Mouse (Mus musculus) layer of hippocampus, adult 18-20 months (tissue): Measurements from ENCODE around the gene Pou2f3. TPM values are rescaled to one million over a fixed set of nuclear protein-coding genes. Genes with fewer than 3 reads are reported as not detected.

Source experiments
- DNase-seq, 2 experiments: peaks; one replicate each; pipeline ENCODE4 v3.0.0; 2022; ENCODE audit warnings: low spot score in 2 of 2
- total RNA-seq, 2 experiments: library from RNA; stranded (reverse); gene quantifications; 2 replicates each; pipeline ENCODE4 v1.2.3; 2021

Pou2f3 gene
- total RNA-seq, 2 experiments from 2014 or later = 0.38 to 0.52 TPM

GRCm38 (mm10) chr9:43110286-43110980, 99.7 kb downstream of the Pou2f3 start:
- no peak for DNase-seq

DNA sequence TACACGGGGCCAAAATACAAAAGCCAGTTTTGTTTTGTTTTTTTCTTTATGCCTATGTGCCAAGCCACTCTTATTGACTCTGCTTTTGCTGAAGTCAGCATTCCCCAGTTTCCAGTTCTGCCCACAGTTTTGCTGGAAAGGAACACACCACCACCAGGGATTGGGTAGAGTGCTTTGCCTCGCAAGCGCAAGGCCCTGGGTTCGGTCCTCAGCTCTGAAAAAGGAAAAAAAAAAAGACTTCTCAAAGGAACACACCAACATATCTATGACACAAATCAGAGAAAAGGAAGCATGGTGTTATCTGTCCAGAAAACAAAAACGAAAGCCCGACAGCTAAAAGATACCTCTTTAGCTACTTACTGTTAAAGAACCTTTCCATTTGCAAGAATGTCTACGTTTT, 101.0 kb downstream of the Pou2f3 start:
- DNase-seq = no peak

GRCm38 (mm10) chr9:43108721-43109120, 101.4 kb downstream of the Pou2f3 start:
- DNase-seq = no peak

DNA sequence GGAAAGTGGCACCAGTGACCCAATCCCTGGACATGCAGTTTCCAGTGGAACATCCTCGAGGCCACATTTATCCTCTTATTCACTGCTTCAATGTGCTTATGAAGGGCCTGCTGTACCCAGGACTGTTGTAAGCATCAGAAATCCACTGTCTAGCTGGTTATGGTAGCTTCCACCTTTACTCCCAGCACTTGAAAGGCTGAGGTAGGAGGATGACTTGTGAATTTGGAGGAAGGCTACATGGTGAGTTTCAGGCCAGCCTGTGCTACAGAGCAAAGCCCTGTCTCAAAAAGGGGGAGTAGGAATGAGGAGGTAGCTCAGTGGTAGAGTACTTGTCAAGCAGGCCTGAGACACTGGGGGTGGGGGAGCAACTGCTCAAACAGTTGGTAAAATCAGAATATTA, 102.1 kb downstream of the Pou2f3 start:
- no peak for DNase-seq

GRCm38 (mm10) chr9:43107555-43107954, 102.6 kb downstream of the Pou2f3 start:
- no peak for DNase-seq

DNA sequence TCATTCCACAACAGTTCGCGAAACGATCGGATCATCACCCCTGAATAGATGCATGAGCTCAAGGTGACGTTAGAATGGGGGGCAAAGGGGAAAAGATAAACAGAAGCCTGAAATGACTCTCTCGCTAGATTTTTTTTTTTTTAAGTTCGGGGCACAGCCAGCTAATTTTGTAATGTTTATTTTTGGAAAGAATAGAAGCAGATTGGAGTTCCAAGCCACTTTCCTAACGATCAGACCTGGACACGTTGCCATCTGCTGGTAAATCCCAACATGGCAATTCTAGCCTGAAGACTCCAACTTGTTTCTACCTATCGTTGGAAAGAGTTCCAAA, 103.0 kb downstream of the Pou2f3 start, which contains the start of gene Arhgef12:
Gene Arhgef12 (minus strand): TSS at position 53 of the 331 bp plus-strand sequence.
- DNase-seq = peak in 1 of 2 experiments; percentile 77

GRCm38 (mm10) chr9:43106426-43107186, 103.6 kb downstream of the Pou2f3 start:
- peak in 1 of 2 experiments; percentile 54 for DNase-seq

- peak; percentile 84 to 94 for DNase-seq
Observed at GRCm38 (mm10) chr9:43105664-43106361, 104.4 kb downstream of the Pou2f3 start.

DNA sequence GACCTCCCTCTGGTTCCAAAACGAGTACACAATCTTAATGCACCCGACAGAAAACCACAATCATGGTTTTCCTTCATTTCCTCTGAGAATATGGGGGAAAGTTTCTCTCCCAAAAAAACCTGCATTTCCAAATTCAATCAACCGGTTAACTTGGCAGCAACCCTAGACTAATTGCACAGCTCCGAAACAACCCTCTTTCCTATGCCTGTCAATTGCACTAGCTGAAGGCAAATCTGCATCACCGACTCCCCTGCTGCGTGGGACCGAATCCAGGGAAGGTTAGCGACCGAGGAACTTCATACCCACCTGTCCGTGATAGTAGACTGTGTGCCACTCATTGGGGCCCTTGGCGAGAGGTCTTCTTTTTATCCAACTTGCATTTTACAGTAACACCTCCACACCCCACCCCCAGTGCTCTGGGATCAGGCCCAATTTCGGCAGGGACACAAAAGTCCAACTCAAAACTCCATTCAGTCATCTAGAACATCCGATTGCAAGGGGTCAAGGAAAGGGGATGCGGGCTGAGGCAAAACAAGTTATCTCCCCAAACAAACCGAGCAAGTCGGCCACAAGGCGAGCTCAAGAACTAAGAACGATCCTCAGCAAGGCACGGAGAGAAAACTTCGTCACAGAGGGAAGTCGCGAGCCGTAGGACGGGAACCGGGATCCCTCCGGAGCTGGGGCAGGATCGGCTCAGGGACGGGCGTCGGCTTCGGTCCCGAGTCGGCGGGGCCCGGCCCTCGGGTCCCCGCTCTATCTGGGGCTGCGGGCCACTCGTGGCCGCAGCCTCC, 105.1 kb downstream of the Pou2f3 start:
- peak in 1 of 2 experiments; percentile 33 for DNase-seq

- no peak for DNase-seq
Observed at GRCm38 (mm10) chr9:43104526-43104872, 105.7 kb downstream of the Pou2f3 start.

GRCm38 (mm10) chr9:43103675-43104299, 106.4 kb downstream of the Pou2f3 start:
- no peak for DNase-seq

DNA sequence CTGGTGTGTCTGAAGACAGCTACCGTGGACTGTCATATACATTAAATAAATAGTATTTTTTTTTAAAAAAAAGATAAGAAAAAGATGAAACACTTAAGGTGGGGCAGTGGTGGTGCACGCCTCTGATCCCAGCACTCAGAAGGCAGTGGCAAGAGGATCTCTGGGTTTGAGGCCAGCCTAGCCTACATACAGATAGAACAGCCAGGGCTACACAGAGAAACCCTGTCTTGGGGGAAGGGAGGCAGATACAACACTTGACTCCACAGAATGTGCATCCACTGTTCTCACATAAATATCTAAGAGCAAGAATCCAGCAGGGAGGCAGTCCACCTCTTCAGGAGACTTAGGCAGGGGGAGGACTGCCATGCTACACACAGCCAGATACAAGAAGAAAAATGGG, 107.2 kb downstream of the Pou2f3 start:
- no peak for DNase-seq

GRCm38 (mm10) chr9:43101936-43102595, 108.1 kb downstream of the Pou2f3 start:
- DNase-seq = no peak

DNA sequence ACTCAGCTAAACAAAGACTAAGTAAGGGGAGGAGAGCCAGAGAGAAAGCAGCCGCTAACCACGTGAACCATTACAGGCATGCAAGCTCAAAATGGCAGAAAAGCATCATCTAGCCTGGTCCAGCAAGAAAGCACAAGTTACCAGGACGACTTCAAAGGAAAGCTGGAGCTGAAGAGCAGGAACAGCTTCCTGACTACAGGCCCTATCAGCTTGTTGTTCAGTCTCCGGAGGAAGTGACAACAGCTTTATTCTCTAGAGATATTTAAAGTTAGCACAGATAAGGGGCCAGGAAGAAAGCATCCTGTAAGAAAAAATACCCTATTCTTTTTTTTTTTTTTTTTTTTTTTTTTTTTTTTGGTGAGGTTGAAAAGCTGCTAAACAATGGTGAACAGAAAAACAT, 111.2 kb downstream of the Pou2f3 start:
- no peak for DNase-seq

DNA sequence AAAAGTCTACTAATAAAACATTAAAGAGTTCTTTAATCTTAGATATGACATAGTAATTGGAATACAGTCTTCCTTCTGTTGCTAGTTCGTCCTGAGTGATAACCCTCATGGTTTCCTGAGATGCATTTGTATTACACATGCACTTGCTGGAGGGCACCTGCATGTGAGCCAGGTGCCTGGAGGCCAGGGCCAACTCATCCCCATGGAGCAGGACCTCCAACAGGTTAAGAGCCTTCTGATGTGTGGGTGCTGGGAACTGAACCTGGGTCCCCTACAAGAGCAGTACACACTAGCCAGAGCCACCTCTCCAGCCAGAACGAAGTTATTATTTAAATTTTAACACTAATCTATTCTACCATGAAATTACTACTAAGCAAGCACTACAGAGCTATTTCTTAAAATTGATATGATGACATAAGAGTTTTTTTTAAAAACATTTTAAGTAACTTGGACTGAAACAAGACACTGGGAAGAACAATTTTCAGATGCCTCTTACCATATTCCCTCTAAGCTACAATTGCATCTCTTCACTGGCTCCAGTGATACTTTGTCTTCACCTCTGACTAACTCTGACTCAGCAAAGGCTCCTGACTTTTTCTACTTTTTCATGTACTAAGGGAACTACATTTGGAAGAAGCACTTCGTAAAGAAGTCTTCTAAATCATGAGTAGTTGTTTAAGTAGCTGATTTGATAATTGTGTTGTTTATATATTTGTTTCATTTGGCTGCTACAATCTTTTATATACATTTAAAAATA, 112.2 kb downstream of the Pou2f3 start:
- no peak for DNase-seq

DNA sequence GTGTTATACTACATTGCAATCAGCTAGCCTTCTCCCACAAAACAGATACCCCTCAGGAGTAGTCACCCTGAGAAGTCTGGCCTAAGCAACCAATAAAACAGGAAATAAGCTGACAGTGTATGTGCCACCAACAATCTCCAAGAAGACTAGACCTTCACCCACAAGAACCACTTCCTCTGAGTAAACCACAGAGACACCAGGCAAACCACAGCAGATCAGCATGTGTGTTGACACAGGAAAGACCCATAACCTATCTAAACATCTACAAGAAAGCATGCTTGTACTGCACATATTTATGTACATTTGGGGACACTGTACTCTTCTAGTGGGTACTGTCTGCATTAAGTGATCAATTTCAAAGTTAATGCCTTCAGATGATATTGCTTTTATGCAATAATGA, 113.8 kb downstream of the Pou2f3 start:
- DNase-seq = no peak

GRCm38 (mm10) chr9:43094828-43095227, 115.3 kb downstream of the Pou2f3 start:
- no peak for DNase-seq

GRCm38 (mm10) chr9:43093803-43094202, 116.4 kb downstream of the Pou2f3 start:
- peak in 1 of 2 experiments; percentile 63 for DNase-seq

- no peak for DNase-seq
Observed at GRCm38 (mm10) chr9:43085686-43086285, 124.4 kb downstream of the Pou2f3 start.
